Mouse (Mus musculus): Measurements from ENCODE around the gene Fgd2.

GRCm38 (mm10) chr17:29403179-29403578, 42.5 kb downstream of the Fgd2 start:
- TF ChIP-seq CTCF (IDR thresholded peaks at IDR 0.05; ENCODE audit: low read depth, low read length) (no peak), POLR2A (IDR thresholded peaks at IDR 0.05; ENCODE audit: extremely low read depth, insufficient read depth, low read length) (no peak)

Data from liver, adult 2 months (tissue).